ENCODE assay signal across 8 mouse cellular contexts in genomic region chr2:34825827-34826459, GRCm38 (mm10). TPM values are rescaled to one million over a fixed set of nuclear protein-coding genes. Genes with fewer than 3 reads are reported as not detected.
DNase-seq lines count a peak whose midpoint lies in the region; ATAC-seq and TF ChIP-seq lines count a peak whose summit lies in the region.

Fbxw2 (minus strand) TSS chr2:34826311.

- H3K4me1 ChIP-seq in embryonic facial prominence, embryonic 14.5 days (ENCODE audit: control insufficient read depth, insufficient read depth, low read length): peaks cover 10% of the 10 kb centered on the region
- peaks cover 9% of the 10 kb centered on the region for H3K4me1 ChIP-seq in limb, embryonic 14.5 days (ENCODE audit: control insufficient read depth, insufficient read depth, low read length)
- 0 out of 2 replicates have a peak, but pooled peaks cover 8% of the 10 kb centered on the region for H3K4me1 ChIP-seq in midbrain, postnatal 0 days (ENCODE audit: insufficient read depth, low read length)

- H3K9me3 ChIP-seq in embryonic facial prominence, embryonic 14.5 days (ENCODE audit: control insufficient read depth, low read length): peaks cover 13% of the 10 kb centered on the region
- no peaks in the 10 kb centered on the region; the same call in 1 of the 2 replicates for H3K9me3 ChIP-seq in limb, embryonic 14.5 days (ENCODE audit: control insufficient read depth, low read length)
- no peaks in the 10 kb centered on the region; the same call in 1 of the 2 replicates for H3K9me3 ChIP-seq in midbrain, postnatal 0 days (ENCODE audit: low read length)

- no peaks in the 10 kb centered on the region for H3K27me3 ChIP-seq in embryonic facial prominence, embryonic 14.5 days (replicated peaks; ENCODE audit: control insufficient read depth, insufficient read depth, low read length)
- no peaks in the 10 kb centered on the region for H3K27me3 ChIP-seq in limb, embryonic 14.5 days (ENCODE audit: control insufficient read depth, insufficient read depth, low read length)
- no peaks in the 10 kb centered on the region for H3K27me3 ChIP-seq in midbrain, postnatal 0 days (ENCODE audit: insufficient read depth, low read length)

- H3K27ac ChIP-seq in embryonic facial prominence, embryonic 14.5 days (replicated peaks; ENCODE audit: low read depth, low read length): peak within 1 kb of the TSS; percentile 80
- H3K27ac ChIP-seq in limb, embryonic 14.5 days (replicated peaks; ENCODE audit: low read depth, low read length): peak within 1 kb of the TSS; percentile 70; the same call in 1 of the 2 replicates
- peak within 1 kb of the TSS; percentile 87 for H3K27ac ChIP-seq in midbrain, postnatal 0 days (ENCODE audit: low read depth, low read length)

- peak; percentile 92 for DNase-seq in 3T3-L1 (ENCODE audit: low read depth, low spot score)
- DNase-seq in adrenal gland, postnatal 4 days (ENCODE audit: low spot score in 2 of 2): peak; percentile 70 to 81
- peak; percentile 95 for DNase-seq in embryonic facial prominence, embryonic 14.5 days (ENCODE audit: low spot score)
- peak; percentile 90 for DNase-seq in heart, adult 8-10 months (ENCODE audit: low spot score)
- peak; percentile 93 for DNase-seq in kidney, adult 9 months
- DNase-seq in limb, embryonic 14.5 days (ENCODE audit: low spot score): peak; percentile 93
- DNase-seq in midbrain, postnatal 0 days (ENCODE audit: low spot score): peak; percentile 95
- DNase-seq in spleen, postnatal 14 days (ENCODE audit: low spot score in 2 of 2): peak; percentile 82 to 90

- peak; percentile 98 for ATAC-seq in embryonic facial prominence, embryonic 14.5 days (ENCODE audit: low read depth)
- peak; percentile 96 for ATAC-seq in limb, embryonic 14.5 days (ENCODE audit: low FRiP score, low read depth)
- peak; percentile 98 for ATAC-seq in midbrain, postnatal 0 days (ENCODE audit: low FRiP score)

- no peak for TF ChIP-seq CTCF in midbrain, postnatal 0 days (IDR thresholded peaks at IDR 0.05)

- peak within 1 kb of the TSS; percentile 92 for H3K9ac ChIP-seq in embryonic facial prominence, embryonic 14.5 days (ENCODE audit: low read depth, low read length)
- H3K9ac ChIP-seq in limb, embryonic 14.5 days (ENCODE audit: low read depth, low read length, severe bottlenecking): peak within 1 kb of the TSS; percentile 97
- H3K9ac ChIP-seq in midbrain, postnatal 0 days (replicated peaks; ENCODE audit: low read length, poor library complexity, severe bottlenecking): peak within 1 kb of the TSS; percentile 97

- WGBS in embryonic facial prominence, embryonic 14.5 days: 0% methylated on average over 42 of the region's 57 CpGs
- under 1% methylated on average over 42 of the region's 57 CpGs for WGBS in limb, embryonic 14.5 days
- under 1% methylated on average over 55 of the region's 57 CpGs for WGBS in midbrain, postnatal 0 days

- H3K4me3 ChIP-seq in embryonic facial prominence, embryonic 14.5 days (ENCODE audit: low read depth, low read length): peak within 1 kb of the TSS; percentile 98
- peak within 1 kb of the TSS; percentile 88 for H3K4me3 ChIP-seq in limb, embryonic 14.5 days (replicated peaks; ENCODE audit: low read length)
- H3K4me3 ChIP-seq in midbrain, postnatal 0 days (ENCODE audit: low read depth, low read length): peak within 1 kb of the TSS; percentile 99

- H3K36me3 ChIP-seq in embryonic facial prominence, embryonic 14.5 days (ENCODE audit: control insufficient read depth, insufficient read depth, low read length): peaks cover 18% of the 10 kb centered on the region
- peaks cover 15% of the 10 kb centered on the region for H3K36me3 ChIP-seq in limb, embryonic 14.5 days (ENCODE audit: control insufficient read depth, insufficient read depth, low read length)
- H3K36me3 ChIP-seq in midbrain, postnatal 0 days (ENCODE audit: insufficient read depth, low read length): peaks cover 5% of the 10 kb centered on the region; the same call in 1 of the 2 replicates

- peak; percentile 35; the same call in 1 of the 2 replicates for TF ChIP-seq POLR2A in limb, embryonic 14.5 days (IDR thresholded peaks at IDR 0.05; ENCODE audit: borderline replicate concordance, extremely low read depth, insufficient read depth, insufficient read length)

- peak within 1 kb of the TSS; percentile 70 for H3K4me2 ChIP-seq in embryonic facial prominence, embryonic 14.5 days (ENCODE audit: low read depth, low read length)
- peak within 1 kb of the TSS; percentile 64 for H3K4me2 ChIP-seq in limb, embryonic 14.5 days (replicated peaks; ENCODE audit: low read depth, low read length, severe bottlenecking)
- peak within 1 kb of the TSS; percentile 81 for H3K4me2 ChIP-seq in midbrain, postnatal 0 days (ENCODE audit: low read depth, low read length, poor library complexity, severe bottlenecking)

RNA-seq across cellular contexts. Expression of gene Fbxw2, which starts in this region (rescaled TPM):
- 10 to 100 TPM; 70.4 to 77.6 TPM for total RNA-seq in adrenal gland, postnatal 4 days (2021)
- polyA plus RNA-seq in embryonic facial prominence, embryonic 14.5 days (2014; fragmentation: Nextera tagmentation; extraction: Ambion mirVana): 64.1 and 75.1 TPM in 2 replicates
- 10 to 100 TPM; 41.3 to 48.6 (median 45.1) TPM for total RNA-seq in heart, adult 8-10 months (2022)
- 55.1 and 57.8 TPM in 2 replicates for polyA plus RNA-seq in limb, embryonic 14.5 days (2012; rRNA removed)
- 68.3 and 83.9 TPM in 2 replicates for polyA plus RNA-seq in limb, embryonic 14.5 days (2014; fragmentation: Nextera tagmentation; extraction: Ambion mirVana)
- total RNA-seq in midbrain, postnatal 0 days (2014; rRNA removed): 124 and 133 TPM in 2 replicates
- polyA plus RNA-seq in midbrain, postnatal 0 days (2015; fragmentation: Nextera tagmentation; extraction: Ambion mirVana): 115 and 122 TPM in 2 replicates

Comparison
In these comparisons a context has a peak if more than half of its experiments do, and no peak if none do; other contexts are left out.
1. Peak in every context shown above with its lines: DNase-seq, ATAC-seq, H3K4me3 ChIP-seq and H3K27ac ChIP-seq.